Mouse (Mus musculus) liver, embryonic 11.5 days (tissue): ENCODE data around the gene Nfix. TPM values are rescaled to one million over a fixed set of nuclear protein-coding genes. Genes with fewer than 3 reads are reported as not detected.
"Not testable (repeated sequence)": the region's sequence is repeated elsewhere in the genome, so short reads cannot be mapped to it uniquely, and the experiment has no call there.

Source experiments
- ATAC-seq: fragments of 200-750 bp; cut with Nextera tagmentation; replicated peaks from 2 replicates; pipeline ENCODE4 v1.8.0; 2017; ENCODE audit warnings: moderate number of reproducible peaks, mild to moderate bottlenecking, moderate TSS enrichment, moderate library complexity; ENCODE audit not compliant: low FRiP score
- DNase-seq: peaks from one replicate; pipeline ENCODE4 v3.0.0-alpha.2; 2017; ENCODE audit warnings: low spot score
- H3K27ac ChIP-seq: fragments of 300-500 bp; sonication (generic); 2 replicates; pipeline ENCODE4 v1.5.1; 2014; ENCODE audit warnings: mild to moderate bottlenecking, low read depth, low read length, control low read depth
- H3K27me3 ChIP-seq: fragments of 300-500 bp; sonication (generic); replicated peaks from 2 replicates; pipeline ENCODE4 v1.6.1; 2014; ENCODE audit warnings: low read length, mixed read lengths; ENCODE audit not compliant: control insufficient read depth, insufficient read depth
- H3K36me3 ChIP-seq: fragments of 300-500 bp; sonication (generic); 2 replicates; pipeline ENCODE4 v1.6.1; 2014; ENCODE audit warnings: mild to moderate bottlenecking, low read length, moderate library complexity, mixed read lengths; ENCODE audit not compliant: control insufficient read depth, insufficient read depth
- H3K4me1 ChIP-seq: fragments of 300-500 bp; sonication (generic); replicated peaks from 2 replicates; pipeline ENCODE4 v1.6.1; 2014; ENCODE audit warnings: low read length, mixed read lengths; ENCODE audit not compliant: control insufficient read depth, insufficient read depth
- H3K4me2 ChIP-seq: fragments of 300-500 bp; sonication (generic); 2 replicates; pipeline ENCODE4 v1.6.1; 2014; ENCODE audit warnings: mild to moderate bottlenecking, control low read depth, moderate library complexity
- H3K4me3 ChIP-seq: fragments of 300-500 bp; sonication (generic); 2 replicates; pipeline ENCODE4 v1.5.1; 2014; ENCODE audit warnings: low read depth, low read length, control low read depth
- H3K9ac ChIP-seq: fragments of 300-500 bp; sonication (generic); 2 replicates; pipeline ENCODE4 v1.6.1; 2014; ENCODE audit warnings: low read depth, low read length, control low read depth
- H3K9me3 ChIP-seq: fragments of 300-500 bp; sonication (generic); 2 replicates; pipeline ENCODE4 v1.6.1; 2016; ENCODE audit warnings: low read length, inconsistent platforms, mixed read lengths; ENCODE audit not compliant: control insufficient read depth
- WGBS: fragments of 180-500 bp; shearing (Covaris S2); extraction: QIAGEN DNeasy Blood & Tissue Kit; methylation state at CpG from one replicate; pipeline ENCODE4 v1.1.7; 2014; 5-methylcytosine and 5-hydroxymethylcytosine counted together
- polyA plus RNA-seq: library from polyadenylated mRNA; unstranded; fragments of >200 nt; fragmentation: Nextera tagmentation; extraction: Ambion mirVana; gene quantifications from 2 replicates; pipeline ENCODE4 v1.2.1, GENCODE M21; 2014

The Nfix gene
- polyA plus RNA-seq, 1 experiment from 2014 or later: 7.1 TPM

DNA sequence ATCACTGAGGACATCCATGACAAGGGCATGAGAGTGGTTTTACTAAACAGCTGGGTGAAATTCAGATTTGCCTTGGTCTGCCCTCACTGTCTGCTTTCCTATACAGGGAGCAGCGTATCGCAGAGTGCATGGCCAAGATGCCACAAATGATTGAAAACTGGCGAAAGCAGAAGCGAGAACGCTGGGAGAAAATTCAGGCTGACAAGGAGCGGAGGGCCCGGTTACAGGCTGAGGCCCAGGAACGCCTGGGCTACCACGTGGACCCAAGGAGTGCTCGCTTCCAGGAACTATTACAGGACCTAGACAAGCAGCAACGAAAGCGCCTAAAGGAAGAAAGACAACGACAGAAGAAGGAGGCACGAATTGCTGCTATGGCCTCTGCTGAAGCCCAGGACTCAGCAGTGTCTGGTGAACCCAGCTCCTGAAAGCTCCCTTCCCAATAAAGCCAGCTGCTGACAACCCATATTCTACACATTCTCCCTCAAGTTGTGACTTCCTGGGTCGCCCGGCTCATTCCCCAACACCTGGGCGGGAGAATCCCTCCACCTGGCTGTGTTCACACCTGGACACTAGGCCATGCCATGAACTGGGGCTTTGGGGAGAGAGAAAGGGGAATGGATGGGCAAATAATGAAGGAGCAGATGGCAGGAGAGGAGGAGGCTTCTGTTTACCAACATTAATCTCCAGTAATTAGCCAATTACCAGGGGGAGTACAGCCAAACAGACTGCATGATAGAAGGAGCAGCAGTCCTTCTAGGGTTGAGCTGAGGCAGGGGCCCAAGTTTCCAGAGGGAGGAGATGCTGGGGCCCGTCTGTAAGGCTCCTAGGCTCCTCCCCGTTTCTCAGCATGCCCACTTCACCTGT, 34.1 kb upstream of the Nfix start:
- peak overlapping the region; percentile 46; the same call in 1 of the 2 replicates for H3K27ac ChIP-seq
- WGBS: 83% methylated on average over 19 of the region's 19 CpGs
- H3K36me3 ChIP-seq: peaks cover 32% of the 10 kb centered on the region
- no peaks in the 10 kb centered on the region for H3K9me3 ChIP-seq
- DNase-seq (no peak), ATAC-seq (no peak)
- peak overlapping the region; percentile 31; the same call in 1 of the 2 replicates for H3K9ac ChIP-seq
- H3K4me2 ChIP-seq: 0 out of 2 replicates have a peak overlapping the region, but pooled peaks have one; percentile 13
- H3K27me3 ChIP-seq: no peaks in the 10 kb centered on the region
- peak overlapping the region; percentile 99; the same call in 1 of the 2 replicates for H3K4me3 ChIP-seq
- H3K4me1 ChIP-seq: peaks cover 40% of the 10 kb centered on the region

DNA sequence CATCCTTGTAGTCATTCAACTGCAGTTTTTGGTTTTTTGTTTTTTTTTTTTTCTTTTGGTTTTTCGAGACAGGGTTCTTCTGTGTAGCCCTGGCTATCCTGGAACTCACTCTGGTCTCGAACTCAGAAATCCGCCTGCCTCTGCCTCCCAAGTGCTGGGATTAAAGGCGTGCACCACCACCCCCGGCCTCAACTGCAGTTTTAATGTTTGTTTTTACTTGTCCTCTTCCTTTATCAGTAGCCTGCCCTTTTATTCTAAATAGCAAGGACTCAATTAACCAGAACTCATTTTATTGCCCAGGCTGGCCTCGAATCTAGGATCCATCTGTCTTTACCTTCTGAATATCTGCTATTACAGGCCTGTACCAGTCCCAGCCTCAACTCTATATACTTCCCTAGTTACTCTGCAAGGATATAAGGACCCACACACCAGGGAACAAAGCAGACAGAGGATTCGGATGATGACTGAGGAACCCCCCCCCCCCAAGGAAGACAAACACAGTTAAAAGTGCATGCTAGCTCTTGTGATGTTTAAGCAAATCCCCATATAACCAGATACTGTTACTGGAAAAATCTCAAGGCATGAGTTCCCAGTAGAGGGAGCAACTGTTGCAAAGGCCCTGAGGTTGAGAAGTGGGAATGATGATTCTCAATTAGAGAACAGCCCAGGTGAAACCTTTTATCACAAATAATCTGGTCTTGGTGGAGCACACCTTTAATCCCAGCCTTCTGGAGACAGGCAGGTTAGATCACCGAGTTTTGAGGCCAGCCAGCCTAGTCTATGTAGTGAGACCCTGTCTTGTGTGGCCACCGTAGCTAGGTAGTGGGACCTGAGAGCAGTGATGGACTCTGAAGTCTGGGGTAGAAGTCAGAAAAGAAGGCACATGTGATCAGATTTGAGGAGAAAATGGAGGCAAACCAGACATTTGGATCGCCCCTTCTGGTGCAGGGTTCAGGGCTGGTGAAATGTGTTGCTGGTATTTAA, 32.9 kb upstream of the Nfix start:
- ATAC-seq: no peak
- peaks cover 32% of the 10 kb centered on the region for H3K36me3 ChIP-seq
- H3K27ac ChIP-seq: peak overlapping the region; percentile 94
- H3K4me3 ChIP-seq: peak overlapping the region; percentile 99
- H3K9ac ChIP-seq: peak overlapping the region; percentile 99
- peaks cover 34% of the 10 kb centered on the region for H3K4me1 ChIP-seq
- WGBS: 51% methylated on average over 10 of the region's 10 CpGs
- H3K9me3 ChIP-seq: no peaks in the 10 kb centered on the region
- peak overlapping the region; percentile 80 for H3K4me2 ChIP-seq
- H3K27me3 ChIP-seq: no peaks in the 10 kb centered on the region
- no peak for DNase-seq

DNA sequence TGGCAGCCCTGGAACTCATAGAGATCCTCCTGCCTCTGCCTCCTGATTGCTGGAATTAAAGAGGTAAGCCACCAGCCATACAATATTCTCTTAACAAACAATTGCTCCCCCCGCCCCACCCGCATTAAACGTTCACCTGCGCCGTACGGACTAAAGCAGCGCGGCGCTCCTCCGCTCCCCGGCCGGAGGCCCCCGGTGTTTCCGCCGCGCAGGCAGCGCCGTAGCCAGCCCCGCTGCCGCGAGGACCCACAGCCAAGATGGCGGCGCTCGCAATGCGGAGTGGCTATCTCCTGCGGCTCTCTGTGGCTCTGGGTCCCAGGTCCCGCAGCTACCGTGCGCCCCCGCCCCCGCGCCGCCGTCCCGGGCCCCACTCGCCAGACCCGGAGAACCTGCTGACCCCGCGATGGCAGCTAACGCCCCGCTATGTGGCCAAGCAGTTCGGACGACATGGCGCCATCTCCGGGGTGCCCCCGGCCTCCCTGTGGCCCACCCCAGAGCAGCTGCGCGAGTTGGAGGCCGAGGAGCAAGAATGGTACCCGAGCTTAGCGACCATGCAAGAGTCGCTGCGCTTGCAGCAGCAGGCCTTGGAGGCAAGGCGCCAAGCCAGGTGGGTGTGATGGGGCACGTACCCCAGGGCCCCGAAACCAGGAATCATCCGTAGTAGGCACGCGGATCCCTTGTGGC, 32.0 kb upstream of the Nfix start:
- under 1% methylated on average over 59 of the region's 59 CpGs for WGBS
- DNase-seq (peak; percentile 87), ATAC-seq (peak; percentile 80)
- peak overlapping the region; percentile 99 for H3K4me3 ChIP-seq
- H3K27ac ChIP-seq: peak overlapping the region; percentile 94
- peak overlapping the region; percentile 80 for H3K4me2 ChIP-seq
- H3K4me1 ChIP-seq: peaks cover 25% of the 10 kb centered on the region
- H3K36me3 ChIP-seq: peaks cover 23% of the 10 kb centered on the region
- no peaks in the 10 kb centered on the region for H3K9me3 ChIP-seq
- H3K27me3 ChIP-seq: no peaks in the 10 kb centered on the region
- H3K9ac ChIP-seq: peak overlapping the region; percentile 99

DNA sequence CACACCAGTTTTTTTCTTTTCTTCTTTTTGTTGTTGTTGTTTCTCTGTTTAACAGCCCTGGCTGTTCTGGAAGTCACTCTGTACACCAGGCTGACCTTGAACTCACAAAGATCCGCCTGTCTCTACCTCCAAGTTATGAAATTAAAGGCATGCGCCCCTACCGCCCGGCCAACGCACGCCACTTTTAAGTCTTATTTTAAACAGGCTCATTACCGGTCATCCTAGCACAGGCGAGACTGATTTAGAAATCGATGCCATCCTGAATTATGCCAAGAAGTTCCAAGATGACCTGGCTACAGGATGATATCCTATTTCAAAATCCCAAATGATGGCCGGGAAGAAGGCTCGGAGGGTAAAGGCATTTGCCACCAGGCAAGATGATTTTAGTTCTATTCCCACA, 31.3 kb upstream of the Nfix start, which contains the start of gene Gadd45gip1:
TSS of gene Gadd45gip1 (plus strand) at position 33 of the 400 bp plus-strand sequence.
- Histone ChIP-seq H3K4me2 (peak within 1 kb of the TSS; percentile 80), H3K9me3 (no peaks in the 10 kb centered on the region), H3K27me3 (no peaks in the 10 kb centered on the region), H3K9ac (peak within 1 kb of the TSS; percentile 99), H3K36me3 (peaks cover 18% of the 10 kb centered on the region), H3K4me1 (peaks cover 22% of the 10 kb centered on the region), H3K4me3 (peak within 1 kb of the TSS; percentile 99), H3K27ac (peak within 1 kb of the TSS; percentile 94)
- no peak for DNase-seq
- ATAC-seq: peak; percentile 50; the same call in 1 of the 2 replicates
- WGBS: 33% methylated on average over 11 of the region's 11 CpGs

DNA sequence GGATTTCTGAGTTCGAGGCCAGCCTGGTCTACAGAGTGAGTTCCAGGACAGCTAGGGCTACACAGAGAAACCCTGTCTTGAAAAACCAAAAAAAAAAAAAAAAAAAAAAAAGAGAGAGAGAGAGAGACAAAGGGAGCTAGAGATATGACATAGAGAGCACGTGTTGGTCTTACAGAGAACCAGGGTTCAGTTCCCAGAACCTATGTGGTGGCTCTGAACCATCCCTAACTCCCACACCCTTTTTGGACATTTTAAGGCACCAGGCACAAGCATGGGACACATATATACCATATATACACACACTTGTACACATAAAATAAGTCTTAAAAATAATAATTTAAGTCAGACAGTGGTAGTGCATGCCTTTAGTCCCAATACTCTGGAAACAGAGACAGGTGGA, 26.4 kb upstream of the Nfix start:
- H3K4me3 ChIP-seq, H3K9ac ChIP-seq, H3K36me3 ChIP-seq, H3K9me3 ChIP-seq, DNase-seq, H3K27me3 ChIP-seq, ATAC-seq: not testable (repeated sequence)
- H3K27ac ChIP-seq: peak overlapping the region; percentile 13; the same call in 1 of the 2 replicates
- peak overlapping the region; percentile 33 for H3K4me2 ChIP-seq
- H3K4me1 ChIP-seq: peaks cover 19% of the 10 kb centered on the region
- 73% methylated on average over 2 of the region's 2 CpGs for WGBS

DNA sequence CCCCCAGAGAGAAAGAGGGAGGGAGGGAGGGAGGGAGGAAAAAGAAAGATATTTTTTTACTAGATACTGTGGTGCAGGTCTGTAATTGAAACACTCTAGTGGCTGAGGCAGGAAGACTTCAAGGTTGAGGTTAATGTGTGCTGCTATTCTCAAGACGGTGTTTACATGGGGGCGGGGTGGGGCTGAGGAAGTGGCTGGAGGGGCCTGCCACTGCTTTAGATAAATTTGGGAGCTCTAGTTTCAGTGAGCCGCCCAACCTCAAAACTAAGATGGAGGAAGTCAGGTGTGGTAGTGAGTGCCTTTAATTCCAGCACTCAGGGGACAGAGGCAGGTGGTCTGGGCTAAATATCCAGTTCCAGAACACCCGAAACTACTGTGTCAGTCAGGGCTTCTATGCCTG, 25.5 kb upstream of the Nfix start:
- peaks cover 19% of the 10 kb centered on the region for H3K4me1 ChIP-seq

DNA sequence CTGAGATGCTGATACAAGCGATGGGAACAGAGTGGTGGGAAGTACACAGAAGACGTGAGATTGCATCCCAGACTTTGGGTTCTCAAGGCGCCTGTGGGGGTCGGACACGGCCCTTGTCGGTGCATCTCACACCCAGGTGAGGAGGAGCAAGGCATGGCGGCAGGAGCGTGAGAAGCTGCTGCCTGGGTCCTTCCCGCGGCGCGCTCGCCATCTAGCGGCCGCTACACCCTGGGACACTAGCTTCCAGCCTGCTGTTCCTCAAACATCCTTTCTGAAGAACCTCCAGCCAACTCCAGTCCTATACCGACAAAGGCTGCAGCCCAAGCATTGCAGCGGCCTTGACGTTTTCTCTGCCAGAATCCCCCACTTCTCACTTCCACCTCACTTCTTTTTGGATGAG, 23.5 kb upstream of the Nfix start:
- WGBS: 1% methylated on average over 18 of the region's 18 CpGs
- H3K4me3 ChIP-seq: peak overlapping the region; percentile 12; the same call in 1 of the 2 replicates

More for the DNA sequence above, 25.5 kb upstream of the Nfix start:
- peak overlapping the region; percentile 6 for H3K4me2 ChIP-seq
- ATAC-seq (peak; percentile 42), DNase-seq (no peak)
- H3K4me3 ChIP-seq: no peak overlapping the region
- H3K9me3 ChIP-seq: no peaks in the 10 kb centered on the region
- 43% methylated on average over 4 of the region's 4 CpGs for WGBS
- no peak overlapping the region for H3K9ac ChIP-seq
- no peaks in the 10 kb centered on the region for H3K36me3 ChIP-seq
- peak overlapping the region; percentile 35; the same call in 1 of the 2 replicates for H3K27ac ChIP-seq
- no peaks in the 10 kb centered on the region for H3K27me3 ChIP-seq

More for the DNA sequence above, 23.5 kb upstream of the Nfix start:
- ATAC-seq (peak; percentile 61; the same call in 1 of the 2 replicates), DNase-seq (peak; percentile 70)
- H3K4me1 ChIP-seq: peaks cover 16% of the 10 kb centered on the region
- no peaks in the 10 kb centered on the region for H3K9me3 ChIP-seq
- H3K27me3 ChIP-seq: no peaks in the 10 kb centered on the region
- H3K9ac ChIP-seq: no peak overlapping the region
- H3K27ac ChIP-seq: no peak overlapping the region
- peak overlapping the region; percentile 54 for H3K4me2 ChIP-seq
- no peaks in the 10 kb centered on the region for H3K36me3 ChIP-seq
